Mouse (Mus musculus): ENCODE results near the gene Mfap4.
A peak's percentile ranks its signal among the peaks of the same experiment; 100 is the strongest.

Mfap4 gene

GRCm38 (mm10) chr11:61481239-61482090, 3.8 kb upstream of the Mfap4 start:
- no peak for DNase-seq (ENCODE audit: low read depth)

DNA sequence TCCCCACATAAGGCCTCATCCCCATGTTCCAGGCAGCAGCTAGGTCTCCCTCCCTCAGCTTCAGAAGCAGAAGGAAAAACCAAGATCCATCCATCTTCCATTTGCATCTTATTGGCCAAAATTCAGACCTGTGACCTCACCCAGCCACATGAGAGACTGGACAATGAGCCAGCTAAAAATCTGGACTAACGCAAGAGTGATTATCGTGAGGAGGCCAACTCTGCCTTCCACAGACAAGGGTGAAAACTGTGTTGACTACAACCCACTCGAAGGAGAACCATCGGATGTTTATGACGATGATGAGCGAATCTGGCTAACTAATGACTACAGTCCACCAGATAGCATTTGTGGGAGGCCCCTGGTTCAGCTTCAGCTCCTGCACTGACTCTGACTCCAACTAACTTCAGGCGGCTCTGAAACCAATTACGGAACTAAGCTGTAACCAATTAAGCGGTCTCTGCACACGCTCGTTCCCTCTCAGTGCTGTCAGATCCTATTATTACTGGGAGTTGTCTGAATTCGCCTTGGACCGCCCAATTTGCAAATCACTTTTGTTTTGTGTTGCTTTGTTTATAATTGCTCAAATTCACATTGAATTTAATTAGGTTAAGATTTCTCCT, 1.9 kb upstream of the Mfap4 start:
- DNase-seq (ENCODE audit: low read depth) = no peak

- no peak for DNase-seq (ENCODE audit: low read depth)
Observed at GRCm38 (mm10) chr11:61484256-61484612, 997 bp upstream of the Mfap4 start.

DNA sequence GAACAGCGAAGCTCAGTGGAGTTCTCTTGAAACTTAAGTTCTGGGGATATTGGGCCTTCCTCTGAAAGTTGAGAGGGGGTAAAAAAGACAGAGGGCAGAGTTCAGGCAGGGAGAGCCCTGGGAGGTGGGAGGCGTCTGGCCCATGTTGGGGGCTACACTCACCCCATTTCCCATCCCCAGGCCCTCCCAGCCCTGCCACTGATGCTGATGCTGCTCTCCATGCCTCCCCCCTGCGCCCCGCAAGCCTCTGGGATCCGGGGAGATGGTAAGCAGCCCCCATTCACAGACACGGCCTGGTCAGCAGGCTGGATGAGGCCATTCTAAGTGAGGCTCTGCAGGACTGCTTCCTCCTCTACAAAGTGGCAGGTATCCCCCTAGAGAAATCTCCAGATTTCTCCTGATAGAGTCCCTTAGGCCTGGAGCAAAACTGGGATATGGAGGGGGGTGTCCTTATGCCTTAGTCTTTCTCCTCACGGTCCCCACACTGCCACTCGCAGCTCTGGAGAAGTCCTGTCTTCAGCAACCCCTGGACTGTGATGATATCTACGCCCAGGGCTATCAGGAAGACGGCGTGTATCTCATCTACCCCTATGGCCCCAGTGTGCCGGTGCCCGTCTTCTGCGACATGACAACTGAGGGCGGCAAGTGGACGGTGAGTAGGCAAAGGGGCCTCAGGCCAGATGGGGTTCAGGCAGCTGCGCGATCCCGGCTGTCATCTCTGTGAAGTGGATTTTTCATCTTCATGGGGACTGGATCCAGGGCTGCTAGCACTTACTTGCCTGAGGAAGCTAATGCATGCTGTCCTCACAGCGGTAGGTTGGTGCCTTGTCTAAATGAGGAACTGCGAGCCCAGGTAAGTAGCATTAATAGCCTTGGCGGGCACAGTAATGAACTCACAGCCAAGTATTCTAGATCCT, 568 bp downstream of the Mfap4 start:
- no peak for DNase-seq (ENCODE audit: low read depth)

DNA sequence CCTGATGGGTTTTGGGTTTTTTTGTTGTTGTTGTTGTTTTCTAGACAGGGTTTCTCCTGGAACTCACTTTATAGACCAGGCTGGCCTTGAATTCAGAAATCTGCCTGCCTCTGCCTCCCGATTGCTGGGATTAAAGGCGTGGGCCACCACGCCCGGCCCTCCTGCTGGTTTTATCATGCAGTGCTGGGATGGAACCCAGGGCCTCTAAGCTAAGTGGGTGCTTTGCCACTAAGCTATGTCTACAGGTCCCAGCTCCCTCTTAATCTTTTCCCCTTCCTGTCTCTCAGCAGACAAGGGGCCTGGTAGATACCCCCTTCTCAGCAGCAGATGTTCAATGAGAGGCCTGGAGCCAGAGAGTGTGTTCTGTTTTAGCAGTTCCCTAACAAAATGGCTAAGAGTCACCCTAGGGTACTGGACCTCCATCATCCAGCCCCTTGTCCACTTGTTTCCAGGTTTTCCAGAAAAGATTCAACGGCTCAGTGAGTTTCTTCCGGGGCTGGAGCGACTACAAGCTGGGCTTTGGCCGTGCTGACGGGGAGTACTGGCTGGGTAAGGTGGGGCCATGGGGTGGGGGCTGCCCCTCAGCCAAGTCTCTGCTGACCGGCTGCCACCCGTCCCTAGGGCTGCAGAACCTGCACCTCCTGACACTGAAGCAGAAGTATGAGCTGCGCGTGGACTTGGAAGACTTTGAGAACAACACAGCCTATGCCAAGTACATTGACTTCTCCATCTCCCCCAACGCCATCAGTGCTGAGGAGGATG, 1.4 kb downstream of the Mfap4 start:
- no peak for DNase-seq (ENCODE audit: low read depth)

- DNase-seq (ENCODE audit: low read depth) = no peak
Observed at GRCm38 (mm10) chr11:61487401-61487800, 2.2 kb downstream of the Mfap4 start.

DNA sequence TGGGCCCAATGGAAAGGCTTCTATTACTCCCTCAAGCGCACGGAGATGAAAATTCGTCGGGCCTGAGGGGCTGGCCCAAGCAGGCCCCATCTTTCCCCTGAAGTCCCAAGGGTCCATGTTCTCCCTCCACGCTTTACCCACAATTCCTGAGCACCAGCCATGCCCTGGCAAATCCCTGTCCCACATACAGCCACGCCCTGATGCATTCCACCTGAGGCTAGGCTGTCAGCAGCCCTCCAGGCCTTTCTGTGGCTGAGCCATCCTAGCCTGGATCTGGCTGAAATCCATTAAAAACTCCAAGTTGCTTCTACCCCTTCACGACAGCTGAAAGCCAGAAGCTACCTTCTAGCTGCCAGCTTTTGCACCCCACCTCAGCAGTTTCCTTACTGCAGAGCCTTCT, 2.7 kb downstream of the Mfap4 start:
- DNase-seq (ENCODE audit: low read depth) = no peak

GRCm38 (mm10) chr11:61489085-61489484, 3.9 kb downstream of the Mfap4 start:
- DNase-seq (ENCODE audit: low read depth) = no peak

- DNase-seq (ENCODE audit: low read depth) = no peak
Observed at GRCm38 (mm10) chr11:61489874-61490273, 4.6 kb downstream of the Mfap4 start.

- no peak for DNase-seq (ENCODE audit: low read depth)
Observed at GRCm38 (mm10) chr11:61490944-61491520, 5.8 kb downstream of the Mfap4 start.

- DNase-seq (ENCODE audit: low read depth) = no peak
Observed at GRCm38 (mm10) chr11:61492749-61493401, 7.6 kb downstream of the Mfap4 start.

DNA sequence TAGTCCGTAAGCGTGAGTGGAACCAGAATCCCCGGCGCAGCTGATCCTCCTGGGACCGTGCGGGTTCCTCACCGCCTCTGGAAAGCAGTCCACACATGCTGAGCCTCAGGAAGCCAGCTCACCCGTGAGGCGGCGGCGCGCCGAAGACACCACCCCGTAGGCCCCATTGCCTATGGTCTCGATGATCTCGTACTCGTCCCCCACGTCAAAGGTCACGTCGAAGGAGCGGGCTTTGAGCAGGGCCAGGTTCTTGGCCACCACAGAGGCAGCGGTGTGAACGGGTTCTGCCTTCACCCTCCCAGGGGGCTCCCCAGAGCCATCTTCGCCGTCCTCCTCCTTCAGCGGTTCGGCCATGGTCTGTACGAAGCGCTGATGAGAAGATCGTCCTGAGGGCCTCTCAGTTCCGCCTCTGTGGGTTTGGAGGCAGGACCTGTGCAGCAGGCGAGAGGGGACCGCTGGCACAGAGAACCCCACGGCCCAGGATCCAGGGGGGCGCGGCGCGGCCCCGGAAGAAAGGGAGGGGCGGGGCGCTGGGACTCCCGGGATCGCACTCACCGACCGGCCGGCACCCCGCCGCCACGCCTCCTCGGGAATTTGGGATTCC, 8.4 kb downstream of the Mfap4 start:
- no peak for DNase-seq (ENCODE audit: low read depth)

DNA sequence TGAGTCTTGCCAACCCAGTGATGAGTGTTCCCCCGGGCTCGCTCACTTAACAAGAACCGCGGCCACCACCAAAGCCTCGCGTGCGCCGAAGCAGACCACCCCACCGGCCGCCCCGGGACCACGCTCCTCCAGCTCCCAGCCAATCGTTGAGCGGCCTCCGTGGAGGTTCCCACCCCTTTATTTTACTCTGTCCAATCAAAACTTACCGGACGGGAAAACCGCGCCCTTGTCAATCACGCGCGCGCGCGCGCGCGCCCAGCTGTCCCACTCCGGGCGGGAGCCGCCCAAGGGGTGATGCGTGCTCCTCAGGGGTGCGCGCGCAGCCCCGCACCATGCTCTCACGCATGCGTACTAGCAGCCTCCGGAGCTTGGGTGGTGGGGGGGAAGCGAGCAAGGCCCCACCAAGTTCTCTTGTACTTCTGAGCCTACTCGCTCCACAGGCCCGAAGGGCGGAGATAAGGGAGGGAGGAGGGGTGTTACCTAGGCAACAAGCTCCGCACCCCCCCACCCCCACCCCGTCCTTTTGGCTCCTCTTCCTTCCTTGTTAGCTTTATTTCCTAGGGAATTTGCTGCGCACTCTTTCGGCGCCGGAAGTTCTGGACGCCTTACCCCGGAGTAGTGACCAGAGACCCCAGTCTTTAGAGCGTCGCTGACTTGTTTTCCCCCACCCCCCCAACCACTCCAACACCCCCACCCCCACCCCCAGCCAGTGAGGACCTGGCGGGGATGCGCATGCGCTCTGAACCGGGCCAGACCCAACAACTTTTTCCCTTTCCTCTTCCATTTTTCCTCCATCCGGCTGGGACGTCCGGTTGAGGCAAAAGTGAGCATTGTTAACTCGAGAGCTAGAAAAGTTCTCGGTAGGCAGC, 9.1 kb downstream of the Mfap4 start, which contains the start of gene Mapk7:
Gene Mapk7 (minus strand): TSS at position 278 of the 869 bp plus-strand sequence.
- no peak for DNase-seq (ENCODE audit: low read depth)

DNA sequence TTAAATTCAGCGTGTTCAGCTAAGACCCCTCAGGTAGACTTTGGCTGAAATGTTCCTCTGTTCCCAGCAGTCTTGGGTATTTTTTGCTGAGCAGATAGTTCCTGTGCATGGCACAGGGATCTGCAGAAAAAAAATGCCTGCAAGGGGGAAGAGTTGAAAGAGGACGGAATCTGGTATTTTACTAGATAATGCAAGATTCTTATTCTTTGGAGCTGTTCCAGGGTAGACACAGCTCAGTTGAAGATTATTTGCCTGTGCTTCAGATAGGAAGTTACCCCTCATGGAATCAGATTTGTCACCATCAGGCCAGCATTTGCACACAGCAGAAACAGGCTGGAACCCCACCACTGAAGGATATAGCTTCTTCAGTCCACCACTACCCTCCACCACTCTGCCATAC, 10.3 kb downstream of the Mfap4 start:
- DNase-seq (ENCODE audit: low read depth) = no peak

DNA sequence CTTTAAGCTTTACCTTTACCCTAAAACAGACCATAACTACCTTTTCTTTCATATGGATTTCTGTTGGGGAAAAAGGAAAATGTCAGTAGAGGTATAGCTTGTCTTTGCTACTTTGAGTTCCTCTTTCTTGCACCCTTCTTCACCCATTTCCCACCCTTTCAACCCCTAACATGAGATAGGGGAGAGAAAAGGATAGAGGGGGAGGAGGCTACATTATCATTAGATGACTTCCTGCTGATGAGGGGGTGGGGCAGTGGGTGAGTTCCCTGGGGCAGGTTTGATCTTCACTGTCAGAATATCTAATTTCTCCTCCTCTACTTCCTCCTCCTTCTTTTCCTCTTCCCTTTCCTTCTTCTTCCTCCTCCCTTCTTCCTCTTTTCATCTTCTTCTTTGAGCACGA, 12.3 kb downstream of the Mfap4 start:
- no peak for DNase-seq (ENCODE audit: low read depth)

- peak; percentile 36 for DNase-seq (ENCODE audit: low read depth)
Observed at GRCm38 (mm10) chr11:61498736-61499504, 13.7 kb downstream of the Mfap4 start.

DNA sequence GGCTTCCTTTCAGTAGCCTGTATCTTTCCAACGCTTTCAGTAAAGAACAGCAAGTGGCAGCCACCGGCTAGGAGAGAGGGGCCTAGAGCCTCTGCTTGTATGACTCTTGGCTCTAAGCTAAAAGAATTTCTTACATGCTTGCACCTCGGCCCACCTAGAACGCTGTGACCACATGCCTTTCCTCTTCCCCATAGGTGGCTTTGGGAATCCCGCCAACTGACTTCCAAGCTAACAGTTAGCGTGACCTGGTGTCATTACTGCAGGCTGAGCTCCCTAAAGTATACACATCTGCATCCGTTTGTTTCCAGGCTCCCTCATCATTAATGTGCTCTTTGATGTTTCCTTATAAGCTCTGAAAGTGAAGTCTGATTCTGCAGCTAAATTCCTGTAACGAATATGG, 18.7 kb downstream of the Mfap4 start:
- no peak for DNase-seq (ENCODE audit: low read depth)

GRCm38 (mm10) chr11:61504713-61505257, 19.6 kb downstream of the Mfap4 start, which contains the start of gene B9d1:
B9d1 (plus strand) TSS chr11:61505144.
- DNase-seq (ENCODE audit: low read depth) = no peak

Data from 416B (cell line).